Mouse (Mus musculus): ENCODE data around the gene Kpna3. TPM values are rescaled to one million over a fixed set of nuclear protein-coding genes. Genes with fewer than 3 reads are reported as not detected.
A peak's percentile ranks its signal among the peaks of the same experiment; 100 is the strongest.
"Not testable (repeated sequence)": the region's sequence is repeated elsewhere in the genome, so short reads cannot be mapped to it uniquely, and the experiment has no call there.

Gene Kpna3
- total RNA-seq, 2 experiments from 2014 or later, result 67.5 to 71.4 TPM

- peak; percentile 64 to 69 for DNase-seq (ENCODE audit: extremely low spot score in 1 of 2, low spot score in 1 of 2)
Observed at GRCm38 (mm10) chr14:61327618-61328450, 111.8 kb downstream of the Kpna3 start.

DNA sequence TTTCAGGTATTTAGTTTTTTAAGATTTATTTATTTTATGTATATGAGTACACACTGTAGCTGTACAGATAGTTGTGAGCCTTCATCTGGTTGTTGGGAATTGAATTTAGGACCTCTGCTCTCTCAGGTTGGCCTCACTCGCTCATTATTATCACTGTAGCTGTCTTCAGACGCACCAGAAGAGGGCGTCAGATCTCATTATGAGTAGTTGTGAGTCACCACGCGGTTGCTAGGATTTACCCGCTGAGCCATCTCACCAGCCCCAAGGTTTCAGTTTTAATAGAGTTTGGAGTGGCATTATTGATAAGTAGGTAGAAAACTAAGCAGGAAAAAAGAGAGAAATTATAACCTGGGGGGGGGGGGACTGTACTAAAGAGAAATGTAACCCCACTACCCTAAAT is 112.7 kb downstream of the Kpna3 start:
- not testable (repeated sequence) for DNase-seq (ENCODE audit: extremely low spot score in 1 of 2, low spot score in 1 of 2)

- no peak for DNase-seq (ENCODE audit: extremely low spot score in 1 of 2, low spot score in 1 of 2)
Observed at GRCm38 (mm10) chr14:61322740-61323139, 116.9 kb downstream of the Kpna3 start.

DNA sequence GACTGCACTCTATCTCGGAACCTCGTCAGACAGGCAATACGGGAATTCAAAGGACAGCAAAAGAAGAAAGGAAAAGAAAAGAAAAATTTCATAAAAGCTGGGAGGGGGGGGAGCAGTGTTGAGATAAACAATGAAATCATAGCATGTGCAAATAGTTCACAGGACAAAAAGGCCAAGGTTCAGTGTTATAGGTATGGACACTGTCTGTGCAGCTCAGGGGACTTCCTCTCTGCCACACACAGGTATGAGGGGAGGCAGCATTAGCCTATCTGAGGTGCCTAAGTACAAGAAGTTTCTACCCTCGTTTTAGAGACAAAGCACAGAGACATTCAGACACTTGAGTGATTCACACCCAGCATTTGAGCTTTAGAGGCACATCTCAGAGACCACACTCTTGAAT is 118.5 kb downstream of the Kpna3 start:
- DNase-seq (ENCODE audit: extremely low spot score in 1 of 2, low spot score in 1 of 2), result no peak

DNA sequence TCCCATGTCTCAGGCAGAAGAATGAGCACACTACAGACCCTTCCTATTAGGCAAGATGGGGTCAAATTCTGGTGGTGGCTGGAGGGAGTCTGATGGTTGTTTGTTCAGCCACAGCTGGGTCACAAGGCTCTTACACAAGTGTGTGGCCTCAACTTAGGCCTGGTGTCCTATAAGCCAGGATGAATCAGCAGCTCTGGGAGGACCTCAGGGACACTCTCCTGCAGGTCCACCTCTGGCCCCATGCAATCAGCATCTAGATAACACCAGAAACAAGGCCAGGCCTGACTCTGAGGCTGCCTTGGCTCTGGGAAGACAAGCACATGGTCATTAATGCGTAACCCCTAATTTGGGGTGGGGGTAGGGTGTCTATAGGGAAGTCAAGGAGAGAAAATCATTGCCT is 118.9 kb downstream of the Kpna3 start:
- DNase-seq (ENCODE audit: extremely low spot score in 1 of 2, low spot score in 1 of 2), result no peak

DNA sequence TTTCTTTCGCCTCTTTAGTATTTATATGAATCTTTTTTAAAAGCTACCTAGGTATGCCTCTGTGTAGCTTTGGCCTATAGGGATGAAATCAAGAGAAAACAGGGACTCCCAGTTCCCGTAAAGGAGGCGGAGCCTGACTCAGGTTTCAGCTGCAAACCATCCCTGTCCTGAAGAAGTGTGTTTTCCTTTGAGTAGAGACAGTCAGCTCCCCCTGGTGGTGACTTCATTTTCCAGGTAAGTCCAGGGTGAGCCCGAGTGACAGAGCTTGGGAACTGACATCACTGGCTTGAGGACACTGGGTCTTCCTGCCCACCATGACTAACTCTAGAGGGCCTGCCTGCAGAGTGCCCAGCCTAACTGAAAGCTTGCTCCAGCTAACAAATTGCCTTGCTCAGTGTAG is 122.8 kb downstream of the Kpna3 start:
- DNase-seq (ENCODE audit: extremely low spot score in 1 of 2, low spot score in 1 of 2), result peak; percentile 35 to 67

Other genes starting within 250 kb of the Kpna3 start
- gene Sgcg, start 181.4 kb downstream of the Kpna3 start, total RNA-seq (2021), result under 1 TPM in 1 of 2 experiments, not detected in 1; 0.12 TPM
- under 1 TPM; 0.66 TPM for gene Arl11, start 130.1 kb downstream of the Kpna3 start, total RNA-seq (2021)
- 1 to 10 TPM; 5.1 to 6.1 TPM for gene Ebpl, start 79.4 kb downstream of the Kpna3 start, total RNA-seq (2021)
- 10 to 100 TPM; 48.4 to 48.7 TPM for gene Spryd7, start 117.0 kb upstream of the Kpna3 start, total RNA-seq (2021)
- gene Trim13, start 158.4 kb upstream of the Kpna3 start, total RNA-seq (2021), result 10 to 100 TPM; 13.2 to 15.3 TPM
- under 1 TPM; 0.76 to 0.77 TPM for gene Kcnrg, start 167.6 kb upstream of the Kpna3 start, total RNA-seq (2021)